Mouse (Mus musculus) CD4-positive helper T cell, adult 2 months (primary cell): ENCODE data around the gene Gna15.

Source experiments
- DNase-seq: peaks from one replicate; pipeline ENCODE4 v3.0.0-alpha.2; 2012; ENCODE audit warnings: low read depth, missing footprints, low spot score

The Gna15 gene

DNA sequence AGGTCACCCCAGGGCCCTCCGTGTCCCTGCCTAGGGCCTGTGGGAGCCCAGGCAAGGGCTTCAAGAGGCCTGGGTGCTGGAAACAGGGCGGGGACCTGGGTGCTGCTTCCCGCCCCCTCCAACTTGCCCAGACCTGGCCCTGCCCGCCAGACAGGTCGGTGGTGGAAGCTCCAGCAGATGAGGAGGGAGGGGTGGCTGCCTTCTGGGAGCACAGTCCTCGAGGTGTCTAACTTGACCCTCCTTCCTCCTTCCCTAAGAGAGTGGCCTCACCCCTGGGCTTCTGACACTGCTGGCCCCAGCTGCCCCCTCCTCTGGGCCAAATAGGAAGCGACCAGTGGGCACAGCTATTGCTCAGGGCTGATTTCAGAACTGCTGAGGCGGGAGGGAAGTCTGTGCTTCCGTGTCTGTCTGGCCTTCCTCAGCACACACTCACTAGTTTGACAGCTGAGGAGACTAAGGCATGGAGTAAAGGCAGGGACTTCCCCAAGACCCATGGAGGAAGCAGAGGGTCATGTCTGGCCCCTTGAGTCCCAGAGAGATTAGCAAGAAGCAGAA lies at the start of gene Gna15:
Gene Gna15 (minus strand): TSS at position 175 of the 555 bp plus-strand sequence.
- DNase-seq: peak; percentile 61

DNA sequence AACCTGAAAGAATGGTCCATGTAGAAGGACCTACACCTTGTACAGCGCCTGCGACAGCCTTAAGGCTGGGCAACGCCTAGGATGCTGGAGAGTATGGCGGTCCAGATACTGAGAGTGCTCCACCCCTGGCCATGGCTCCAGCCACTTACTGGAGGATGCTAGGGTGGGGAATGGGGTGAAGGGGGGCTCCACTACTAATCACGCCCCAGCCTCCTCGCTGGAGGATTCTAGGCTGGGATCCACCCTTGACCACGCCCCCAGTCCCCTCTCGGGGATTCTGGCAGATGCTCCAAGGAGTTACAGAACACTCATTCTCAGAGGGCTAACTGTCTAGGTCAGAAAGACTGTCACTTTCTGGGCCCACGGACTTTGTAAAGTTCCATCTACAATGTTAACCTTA lies 49.0 kb upstream of the Gna15 start:
- DNase-seq: no peak

DNA sequence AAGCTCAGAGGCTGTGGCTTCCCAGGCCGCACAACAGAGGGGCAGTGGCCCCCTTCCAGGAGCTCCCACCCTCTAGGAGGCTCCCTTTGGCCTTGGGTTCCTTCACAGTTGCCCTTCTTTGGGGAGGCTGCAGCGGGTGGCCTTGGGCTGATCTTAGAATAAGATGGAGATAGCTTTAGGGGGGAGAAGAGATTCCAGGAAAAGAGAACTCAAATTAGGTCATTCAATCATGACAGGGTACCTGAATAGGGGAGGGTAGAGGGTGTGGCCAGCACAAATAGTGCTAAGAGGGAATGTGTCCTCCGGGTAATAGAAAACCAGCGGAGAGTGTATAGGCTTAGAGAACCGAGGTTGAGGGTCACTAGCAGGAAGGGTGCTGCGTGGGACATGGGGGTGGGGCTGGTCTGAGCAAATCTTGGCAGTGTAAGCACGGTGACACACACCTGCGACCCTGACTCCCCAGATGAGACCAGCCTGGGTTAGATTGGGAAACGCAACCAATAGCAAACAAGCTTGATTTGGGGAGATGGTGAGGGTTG lies 48.2 kb upstream of the Gna15 start:
- DNase-seq: no peak

- peak; percentile 90 for DNase-seq
These were observed 47.5 kb upstream of the Gna15 start for GRCm38 (mm10) chr10:81571501-81571876.

DNA sequence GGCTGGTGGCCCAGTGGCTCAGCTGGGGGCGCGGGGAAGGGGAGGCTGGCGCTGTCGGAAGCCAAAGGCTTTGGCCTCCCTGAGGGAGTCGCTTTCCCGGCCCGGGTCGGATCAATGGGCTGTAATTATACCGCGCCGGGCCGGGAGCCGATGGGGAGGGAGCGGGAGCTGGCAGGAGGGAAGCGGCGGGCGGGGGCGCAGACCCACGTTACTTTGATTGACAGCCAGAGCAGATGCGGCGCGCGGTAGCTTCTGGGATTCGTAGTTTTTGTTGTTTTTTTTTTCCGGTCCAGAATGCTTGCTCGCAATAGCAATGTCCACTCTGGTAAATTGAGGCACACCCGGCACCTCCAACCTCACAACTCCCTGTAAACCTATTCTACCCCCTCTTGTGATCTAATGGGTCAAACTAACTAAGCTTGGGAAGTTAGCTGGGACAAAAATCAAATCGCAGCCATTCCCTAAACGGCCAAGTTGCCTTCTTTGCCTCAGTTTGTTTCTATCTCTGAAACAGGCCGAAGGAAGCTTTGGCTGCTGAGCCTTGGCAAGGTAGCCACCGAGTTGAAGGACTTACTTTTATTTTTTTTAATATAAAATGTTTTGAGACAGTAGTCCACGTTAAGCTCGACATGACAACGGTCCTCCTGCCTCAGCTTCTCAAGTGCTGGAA lies 46.9 kb upstream of the Gna15 start:
- DNase-seq: peak; percentile 85

DNA sequence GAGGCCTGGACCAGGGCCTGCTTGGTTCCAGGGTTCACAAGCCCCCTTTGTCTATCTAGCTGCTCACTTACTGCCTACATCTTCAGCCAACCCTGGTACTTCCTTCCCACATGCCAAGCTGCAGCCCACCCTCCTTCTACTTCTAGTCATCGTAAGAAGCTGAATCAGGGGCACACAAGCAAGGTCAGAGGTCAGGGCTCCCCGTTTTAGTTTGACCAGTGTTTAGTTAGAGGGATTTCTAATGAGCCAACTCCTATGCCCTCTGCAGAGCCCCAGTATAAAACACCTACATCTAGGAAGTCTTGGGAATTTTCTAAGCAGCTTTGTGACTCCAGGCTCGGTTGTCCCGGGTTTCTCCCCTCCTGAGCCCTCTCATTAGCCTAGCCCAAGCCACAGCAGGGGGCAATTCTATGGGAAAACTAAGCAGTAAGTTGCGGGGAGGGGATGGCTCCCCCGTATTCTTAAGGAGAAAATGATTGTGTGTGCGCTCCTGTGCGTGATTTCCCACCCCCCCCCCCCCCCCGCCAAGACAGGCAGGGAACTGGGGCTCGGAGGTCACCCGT lies 46.3 kb upstream of the Gna15 start:
- DNase-seq: no peak

- DNase-seq: no peak
These were observed 45.6 kb upstream of the Gna15 start for GRCm38 (mm10) chr10:81569507-81570237.

DNA sequence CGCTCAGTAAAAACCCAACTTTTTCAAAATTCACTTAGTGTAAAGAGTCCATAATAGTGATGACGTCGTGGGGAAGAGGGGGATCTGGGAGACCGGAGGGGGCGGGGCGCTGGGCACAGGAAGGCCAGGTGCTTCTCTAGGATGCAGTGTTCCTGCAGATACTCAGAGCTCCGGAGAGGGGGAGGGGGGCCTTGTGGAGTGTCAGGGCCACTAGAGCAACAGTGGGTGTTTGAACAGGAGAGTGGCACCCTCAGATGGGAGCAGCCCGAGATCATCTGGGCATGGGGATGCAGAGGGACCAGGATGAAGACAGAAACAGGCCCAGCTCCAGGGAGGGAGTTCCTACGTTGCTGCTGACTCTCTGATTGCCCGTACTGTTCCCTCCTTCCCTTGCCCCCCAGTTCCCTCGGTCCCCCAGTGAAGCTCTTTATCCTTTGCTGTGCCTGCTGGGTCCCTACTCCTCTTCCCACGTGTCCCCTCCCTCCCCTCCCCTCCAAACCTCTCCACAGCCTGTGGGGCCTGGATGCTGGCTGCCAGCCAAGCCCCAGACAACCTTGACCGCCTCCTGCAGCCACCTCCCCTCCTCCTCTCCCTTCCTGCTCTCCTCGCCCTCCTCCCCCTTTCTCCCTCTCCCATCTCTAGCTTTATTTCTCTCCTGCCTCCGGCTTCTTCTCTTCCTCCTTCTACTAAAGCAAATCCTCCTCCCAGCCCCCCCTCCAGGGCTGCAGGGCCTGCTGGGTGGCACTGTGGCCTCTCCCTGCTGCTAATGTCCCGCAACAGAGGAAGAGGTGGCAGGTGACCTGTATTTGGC lies 44.6 kb upstream of the Gna15 start:
- no peak for DNase-seq

- no peak for DNase-seq
These were observed 41.5 kb upstream of the Gna15 start for GRCm38 (mm10) chr10:81565257-81566228.

DNA sequence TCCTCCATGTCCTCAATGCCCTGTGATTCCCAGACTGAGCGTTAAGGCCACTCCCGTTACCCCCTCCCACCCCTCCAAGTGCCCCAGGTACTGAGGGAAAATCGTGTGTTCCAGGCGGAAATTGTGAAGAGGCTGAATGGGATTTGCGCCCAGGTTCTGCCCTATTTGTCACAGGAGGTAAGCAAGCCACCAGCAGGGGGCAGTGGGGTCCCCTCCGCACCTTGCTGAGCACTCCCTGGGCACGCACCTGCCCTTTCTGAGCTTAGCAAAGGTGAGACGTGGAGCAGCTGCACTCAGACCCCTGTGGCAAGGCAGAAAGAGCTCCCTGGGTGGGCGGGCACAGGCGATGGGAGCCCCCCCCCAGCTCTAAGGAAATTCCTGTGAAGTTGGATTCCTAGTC lies 40.7 kb upstream of the Gna15 start:
- DNase-seq: peak; percentile 67

DNA sequence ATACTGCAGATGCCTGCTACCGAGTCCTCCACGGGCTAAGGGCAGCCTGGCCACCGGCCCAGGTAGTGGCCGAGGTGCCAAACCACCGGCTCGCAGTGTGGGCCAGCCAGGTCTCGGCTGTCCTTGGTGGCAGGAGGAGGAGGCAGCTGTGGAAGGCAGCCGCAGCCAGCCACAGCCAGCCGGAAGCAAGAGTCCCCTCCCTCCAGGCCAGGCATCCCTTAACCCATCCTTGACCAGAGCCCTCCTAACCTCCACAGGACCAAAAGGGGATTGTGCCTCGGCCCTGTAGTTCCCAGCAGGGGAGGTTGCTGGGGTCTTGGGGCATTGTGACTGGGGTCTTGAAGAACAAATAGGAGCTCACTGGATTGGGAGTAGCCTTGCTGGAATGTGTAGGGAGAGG lies 40.2 kb upstream of the Gna15 start:
- no peak for DNase-seq

GRCm38 (mm10) chr10:81563481-81563880 lies 39.5 kb upstream of the Gna15 start:
- no peak for DNase-seq

GRCm38 (mm10) chr10:81562411-81562810 lies 38.4 kb upstream of the Gna15 start:
- no peak for DNase-seq

- peak; percentile 94 for DNase-seq
These were observed 36.9 kb upstream of the Gna15 start for GRCm38 (mm10) chr10:81560719-81561459.

DNA sequence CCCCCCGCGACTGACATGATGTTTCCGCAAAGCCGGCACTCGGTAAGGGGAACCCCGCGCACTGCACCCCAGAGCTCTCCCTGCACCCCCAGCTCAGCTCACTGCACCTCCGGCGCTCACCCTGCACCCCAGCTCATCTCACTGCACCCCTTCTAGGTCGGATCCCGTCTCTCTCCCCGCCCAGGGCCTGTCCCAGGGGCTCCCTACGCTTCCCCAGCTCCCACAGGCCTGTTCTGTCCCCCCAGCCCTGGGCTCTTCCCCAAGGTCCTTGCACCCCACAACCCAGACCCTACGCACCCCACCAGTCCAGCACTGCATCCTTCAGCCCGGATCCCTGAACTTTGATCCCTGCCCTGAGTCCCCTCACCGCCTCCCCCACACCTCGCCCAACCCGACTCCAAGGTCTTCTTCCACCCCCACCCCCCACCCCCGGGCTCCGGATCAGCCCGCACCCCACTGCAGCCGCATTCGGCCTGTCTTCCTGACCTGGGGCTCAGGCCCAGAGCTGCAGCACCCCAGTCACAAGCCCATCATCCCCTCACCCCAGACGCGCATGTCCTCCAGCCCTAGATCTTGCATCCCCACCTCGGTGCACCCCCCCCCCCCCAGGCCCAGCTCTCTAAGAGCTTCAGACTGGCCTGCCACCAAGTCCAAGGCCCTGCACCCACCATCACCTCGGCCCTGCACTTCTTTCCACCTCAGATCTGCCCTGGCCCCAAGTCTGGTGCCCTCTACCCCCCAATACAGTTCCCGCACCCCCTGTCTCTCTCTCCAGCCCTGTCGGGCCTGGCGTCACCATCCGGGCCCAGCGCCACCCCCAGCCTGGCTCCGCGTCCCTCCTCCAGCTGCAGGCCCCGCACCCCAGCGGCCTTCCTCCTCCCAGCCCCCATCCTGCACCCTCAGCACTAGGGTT lies 35.9 kb upstream of the Gna15 start:
- DNase-seq: peak; percentile 78

DNA sequence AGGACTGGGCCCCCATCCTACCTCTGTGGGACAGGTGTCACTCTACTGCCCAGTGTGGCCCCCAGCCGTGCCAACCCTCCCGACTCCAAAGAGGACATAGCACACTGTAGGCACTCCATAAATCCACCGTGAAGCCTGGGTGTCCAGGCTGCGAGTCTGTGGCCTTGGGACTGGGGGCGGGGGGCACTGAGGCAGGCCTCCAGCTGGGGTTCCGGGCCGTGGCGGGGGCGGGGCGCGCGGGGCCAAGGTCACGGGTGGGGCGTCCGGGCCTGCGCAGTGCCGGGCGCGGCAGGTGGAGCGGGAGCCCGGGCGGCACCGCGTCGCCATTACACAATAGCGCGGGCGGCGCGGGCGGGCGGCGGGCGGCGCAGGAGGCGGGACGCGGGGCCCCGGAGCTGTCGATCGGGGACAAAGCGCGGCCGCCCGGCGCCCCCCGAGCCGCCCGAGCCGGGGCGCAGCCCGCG lies 35.2 kb upstream of the Gna15 start, which contains the start of gene Aes:
Gene Aes (plus strand): TSS at position 326 of the 464 bp plus-strand sequence.
- peak; percentile 80 for DNase-seq

GRCm38 (mm10) chr10:81557491-81557890 lies 33.5 kb upstream of the Gna15 start:
- DNase-seq: no peak

- DNase-seq: peak; percentile 42
These were observed 32.3 kb upstream of the Gna15 start for GRCm38 (mm10) chr10:81556282-81556681.
